Mouse (Mus musculus): ENCODE data around the gene Sgo1.
"Not testable (repeated sequence)": the region's sequence is repeated elsewhere in the genome, so short reads cannot be mapped to it uniquely, and the experiment has no call there.

Sgo1 gene

GRCm38 (mm10) chr17:53688877-53689802 is at the start of gene Sgo1:
Gene Sgo1, minus strand, starts transcription at chr17:53689333.
- in situ Hi-C loops (cut with MboI; ENCODE audit: low pct_unique_long_range_greater_than_20kb in 1 of 2, low sequenced_read_pairs in 2 of 2, unreplicated experiment in 1 of 2), result no loop called here

GRCm38 (mm10) chr17:53718916-53719315 is 29.8 kb upstream of the Sgo1 start:
- in situ Hi-C loops (cut with MboI; ENCODE audit: low pct_unique_long_range_greater_than_20kb in 1 of 2, low sequenced_read_pairs in 2 of 2, unreplicated experiment in 1 of 2), result not testable (repeated sequence)

GRCm38 (mm10) chr17:53718474-53718873 is 29.3 kb upstream of the Sgo1 start:
- in situ Hi-C loops (cut with MboI; ENCODE audit: low pct_unique_long_range_greater_than_20kb in 1 of 2, low sequenced_read_pairs in 2 of 2, unreplicated experiment in 1 of 2), result no loop called here

GRCm38 (mm10) chr17:53715161-53715560 is 26.0 kb upstream of the Sgo1 start:
- in situ Hi-C loops (cut with MboI; ENCODE audit: low pct_unique_long_range_greater_than_20kb in 1 of 2, low sequenced_read_pairs in 2 of 2, unreplicated experiment in 1 of 2), result not testable (repeated sequence)

- in situ Hi-C loops (cut with MboI; ENCODE audit: low pct_unique_long_range_greater_than_20kb in 1 of 2, low sequenced_read_pairs in 2 of 2, unreplicated experiment in 1 of 2), result no loop called here
Measured at GRCm38 (mm10) chr17:53714453-53714852, 25.3 kb upstream of the Sgo1 start.

GRCm38 (mm10) chr17:53697521-53697920 is 8.4 kb upstream of the Sgo1 start:
- in situ Hi-C loops (cut with MboI; ENCODE audit: low pct_unique_long_range_greater_than_20kb in 1 of 2, low sequenced_read_pairs in 2 of 2, unreplicated experiment in 1 of 2), result not testable (repeated sequence)

GRCm38 (mm10) chr17:53694039-53694438 is 4.9 kb upstream of the Sgo1 start:
- in situ Hi-C loops (cut with MboI; ENCODE audit: low pct_unique_long_range_greater_than_20kb in 1 of 2, low sequenced_read_pairs in 2 of 2, unreplicated experiment in 1 of 2), result no loop called here

- in situ Hi-C loops (cut with MboI; ENCODE audit: low pct_unique_long_range_greater_than_20kb in 1 of 2, low sequenced_read_pairs in 2 of 2, unreplicated experiment in 1 of 2), result no loop called here
Measured at GRCm38 (mm10) chr17:53689946-53690345, 813 bp upstream of the Sgo1 start.

- in situ Hi-C loops (cut with MboI; ENCODE audit: low pct_unique_long_range_greater_than_20kb in 1 of 2, low sequenced_read_pairs in 2 of 2, unreplicated experiment in 1 of 2), result no loop called here
Measured at GRCm38 (mm10) chr17:53688321-53688720, 812 bp downstream of the Sgo1 start.

- in situ Hi-C loops (cut with MboI; ENCODE audit: low pct_unique_long_range_greater_than_20kb in 1 of 2, low sequenced_read_pairs in 2 of 2, unreplicated experiment in 1 of 2), result no loop called here
Measured at GRCm38 (mm10) chr17:53678716-53679115, 10.4 kb downstream of the Sgo1 start.

- in situ Hi-C loops (cut with MboI; ENCODE audit: low pct_unique_long_range_greater_than_20kb in 1 of 2, low sequenced_read_pairs in 2 of 2, unreplicated experiment in 1 of 2), result no loop called here
Measured at GRCm38 (mm10) chr17:53670453-53670852, 18.7 kb downstream of the Sgo1 start.

GRCm38 (mm10) chr17:53664703-53665382 is 24.3 kb downstream of the Sgo1 start:
- in situ Hi-C loops (cut with MboI; ENCODE audit: low pct_unique_long_range_greater_than_20kb in 1 of 2, low sequenced_read_pairs in 2 of 2, unreplicated experiment in 1 of 2), result no loop called here

GRCm38 (mm10) chr17:53664267-53664666 is 24.9 kb downstream of the Sgo1 start:
- in situ Hi-C loops (cut with MboI; ENCODE audit: low pct_unique_long_range_greater_than_20kb in 1 of 2, low sequenced_read_pairs in 2 of 2, unreplicated experiment in 1 of 2), result no loop called here

- in situ Hi-C loops (cut with MboI; ENCODE audit: low pct_unique_long_range_greater_than_20kb in 1 of 2, low sequenced_read_pairs in 2 of 2, unreplicated experiment in 1 of 2), result no loop called here
Measured at GRCm38 (mm10) chr17:53661056-53661840, 27.9 kb downstream of the Sgo1 start.

- in situ Hi-C loops (cut with MboI; ENCODE audit: low pct_unique_long_range_greater_than_20kb in 1 of 2, low sequenced_read_pairs in 2 of 2, unreplicated experiment in 1 of 2), result no loop called here
Measured at GRCm38 (mm10) chr17:53659738-53660137, 29.4 kb downstream of the Sgo1 start.

- in situ Hi-C loops (cut with MboI; ENCODE audit: low pct_unique_long_range_greater_than_20kb in 1 of 2, low sequenced_read_pairs in 2 of 2, unreplicated experiment in 1 of 2), result no loop called here
Measured at GRCm38 (mm10) chr17:53659230-53659629, 29.9 kb downstream of the Sgo1 start.

GRCm38 (mm10) chr17:53658668-53659067 is 30.5 kb downstream of the Sgo1 start:
- in situ Hi-C loops (cut with MboI; ENCODE audit: low pct_unique_long_range_greater_than_20kb in 1 of 2, low sequenced_read_pairs in 2 of 2, unreplicated experiment in 1 of 2), result no loop called here

GRCm38 (mm10) chr17:53657391-53657790 is 31.7 kb downstream of the Sgo1 start:
- in situ Hi-C loops (cut with MboI; ENCODE audit: low pct_unique_long_range_greater_than_20kb in 1 of 2, low sequenced_read_pairs in 2 of 2, unreplicated experiment in 1 of 2), result not testable (repeated sequence)

- in situ Hi-C loops (cut with MboI; ENCODE audit: low pct_unique_long_range_greater_than_20kb in 1 of 2, low sequenced_read_pairs in 2 of 2, unreplicated experiment in 1 of 2), result no loop called here
Measured at GRCm38 (mm10) chr17:53656369-53656860, 32.7 kb downstream of the Sgo1 start.
